Mouse (Mus musculus) MEL (cell line): ENCODE measurements around the gene Tubb1. TPM values are rescaled to one million over a fixed set of nuclear protein-coding genes. Genes with fewer than 3 reads are reported as not detected.
A peak's percentile ranks its signal among the peaks of the same experiment; 100 is the strongest.

Experiments
- DNase-seq: peaks from one replicate; pipeline ENCODE4 v3.0.0; 2011; ENCODE audit warnings: low read depth, low spot score
- H3K27ac ChIP-seq: 2 replicates; pipeline ENCODE4 v1.5.1; 2012; ENCODE audit warnings: low read depth, mild to moderate bottlenecking, control low read depth, low read length, moderate library complexity; ENCODE audit not compliant: control insufficient read depth
- H3K27me3 ChIP-seq, 2 experiments: fragments of 150-350 bp in 1 of 2; sonication (generic) in 1 of 2; 2 replicates each; pipeline ENCODE4 v1.6.1; 2012; ENCODE audit warnings: low read length in 2 of 2, mild to moderate bottlenecking in 2 of 2, improper control_type of control experiment in 1 of 2, moderate library complexity in 1 of 2; ENCODE audit not compliant: insufficient read depth in 2 of 2, control insufficient read depth in 1 of 2
- H3K36me3 ChIP-seq, 2 experiments: 2 replicates each; pipeline ENCODE4 v1.6.1; 2012 to 2014; ENCODE audit warnings: low read length in 2 of 2, improper control_type of control experiment in 1 of 2, inconsistent platforms in 1 of 2, mild to moderate bottlenecking in 1 of 2; ENCODE audit not compliant: insufficient read depth in 2 of 2, control insufficient read depth in 1 of 2
- H3K4me1 ChIP-seq, 2 experiments: fragments of 150-350 bp in 1 of 2; sonication (generic) in 1 of 2; 2 replicates each; pipeline ENCODE4 v1.6.1; 2012; ENCODE audit warnings: low read length in 2 of 2, improper control_type of control experiment in 1 of 2, mild to moderate bottlenecking in 1 of 2; ENCODE audit not compliant: insufficient read depth in 2 of 2, control insufficient read depth in 1 of 2
- H3K4me3 ChIP-seq, 2 experiments: fragments of 150-350 bp in 1 of 2; sonication (generic) in 1 of 2; 2 replicates each; pipeline ENCODE4 v1.5.1; 2012; ENCODE audit warnings: low read depth in 2 of 2, low read length in 2 of 2, mild to moderate bottlenecking in 2 of 2, moderate library complexity in 2 of 2, control low read depth in 1 of 2, improper control_type of control experiment in 1 of 2; ENCODE audit not compliant: control insufficient read depth in 1 of 2, insufficient read depth in 1 of 2
- H3K79me2 ChIP-seq: 2 replicates; pipeline ENCODE4 v1.6.1; 2012; ENCODE audit warnings: mild to moderate bottlenecking, low read length, moderate library complexity; ENCODE audit not compliant: control insufficient read depth, poor library complexity, insufficient read depth
- H3K9ac ChIP-seq: 2 replicates; pipeline ENCODE4 v1.6.1; 2012; ENCODE audit warnings: low read depth, mild to moderate bottlenecking, control low read depth, low read length, moderate library complexity; ENCODE audit not compliant: control insufficient read depth, poor library complexity, severe bottlenecking
- H3K9me3 ChIP-seq: fragments of 150-350 bp; sonication (generic); replicated peaks from 2 replicates; pipeline ENCODE4 v1.6.1; 2012; ENCODE audit warnings: mild to moderate bottlenecking, low read length, improper control_type of control experiment, moderate library complexity; ENCODE audit not compliant: insufficient read depth
- CHD2 ChIP-seq: IDR thresholded peaks from 2 replicates; pipeline ENCODE4 v1.6.1; 2011; ENCODE audit warnings: low read length, improper control_type of control experiment
- CTCF ChIP-seq, 3 experiments: IDR thresholded peaks in 2 of 3; conservative IDR thresholded peaks in 1 of 3; 2 replicates each; pipeline ENCODE4 v1.5.1; 2011 to 2012; ENCODE audit warnings: low read length in 3 of 3, low read depth in 2 of 3, mild to moderate bottlenecking in 2 of 3, improper control_type of control experiment in 1 of 3, inconsistent platforms in 1 of 3, mixed read lengths in 1 of 3, moderate library complexity in 1 of 3; ENCODE audit not compliant: control insufficient read depth in 1 of 3, insufficient read depth in 1 of 3, poor library complexity in 1 of 3, severe bottlenecking in 1 of 3
- EP300 ChIP-seq, 2 experiments: IDR thresholded peaks; 2 replicates each; pipeline ENCODE4 v1.6.1; 2011; ENCODE audit warnings: improper control_type of control experiment in 2 of 2, low read length in 2 of 2, low read depth in 1 of 2, mild to moderate bottlenecking in 1 of 2
- JUND ChIP-seq: IDR thresholded peaks from 2 replicates; pipeline ENCODE4 v1.6.1; 2011; ENCODE audit warnings: low read depth, mild to moderate bottlenecking, improper control_type of control experiment, low read length
- MAX ChIP-seq: IDR thresholded peaks from 2 replicates; pipeline ENCODE4 v1.6.1; 2011; ENCODE audit warnings: low read length, improper control_type of control experiment
- MAZ ChIP-seq: IDR thresholded peaks from 2 replicates; pipeline ENCODE4 v1.6.1; 2012; ENCODE audit warnings: low read depth, mild to moderate bottlenecking, inconsistent platforms, low read length, improper control_type of control experiment
- MXI1 ChIP-seq: IDR thresholded peaks from 2 replicates; pipeline ENCODE4 v1.6.1; 2011; ENCODE audit warnings: mild to moderate bottlenecking, low read depth, low read length, improper control_type of control experiment
- MYB ChIP-seq: IDR thresholded peaks from 2 replicates; pipeline ENCODE4 v1.6.1; 2011; ENCODE audit warnings: mild to moderate bottlenecking, low read depth, low read length, improper control_type of control experiment
- MYC ChIP-seq: IDR thresholded peaks from 2 replicates; pipeline ENCODE4 v1.6.1; 2011; ENCODE audit warnings: low read depth, mild to moderate bottlenecking, low read length, improper control_type of control experiment, moderate library complexity
- NELFE ChIP-seq: IDR thresholded peaks from 2 replicates; pipeline ENCODE4 v1.6.1; 2011; ENCODE audit warnings: low read depth, low read length, improper control_type of control experiment
- POLR2A ChIP-seq, 2 experiments: IDR thresholded peaks; 2 replicates each; pipeline ENCODE4 v1.6.1; 2011 to 2012; ENCODE audit warnings: low read length in 2 of 2, mild to moderate bottlenecking in 2 of 2, control low read depth in 1 of 2, improper control_type of control experiment in 1 of 2, low read depth in 1 of 2, moderate library complexity in 1 of 2; ENCODE audit not compliant: control insufficient read depth in 1 of 2, insufficient read depth in 1 of 2, poor library complexity in 1 of 2
- POLR2AphosphoS5 ChIP-seq: IDR thresholded peaks from 2 replicates; pipeline ENCODE4 v1.6.1; 2012; ENCODE audit warnings: low read depth, borderline replicate concordance, mild to moderate bottlenecking, inconsistent platforms, low read length, moderate library complexity, mixed read lengths
- RAD21 ChIP-seq: IDR thresholded peaks from 2 replicates; pipeline ENCODE4 v1.6.1; 2011; ENCODE audit warnings: mild to moderate bottlenecking, low read depth, low read length, improper control_type of control experiment
- SIN3A ChIP-seq: IDR thresholded peaks from 2 replicates; pipeline ENCODE4 v1.6.1; 2012; ENCODE audit warnings: low read length, improper control_type of control experiment, inconsistent platforms
- ZMIZ1 ChIP-seq: IDR thresholded peaks from 2 replicates; pipeline ENCODE4 v1.6.1; 2012; ENCODE audit warnings: low read depth, mild to moderate bottlenecking, inconsistent platforms, low read length, improper control_type of control experiment, moderate library complexity
- polyA plus RNA-seq, 2 experiments: library from polyadenylated mRNA; stranded (reverse) in 1 of 2; unstranded in 1 of 2; fragments of >175 nt in 1 of 2; fragments of >200 nt in 1 of 2; gene quantifications; 2 replicates each; pipeline versions ENCODE4 v1.2.1 to v1.2.4; 2012; ENCODE audit warnings: low replicate concordance in 2 of 2, low read depth in 1 of 2; ENCODE audit not compliant: insufficient read length in 2 of 2, insufficient read depth in 1 of 2, missing spikeins in 1 of 2
- total RNA-seq: library from RNA; depleted of rRNA; stranded (reverse); fragments of 300-350 nt; gene quantifications from 2 replicates; pipeline ENCODE4 v1.2.3, GENCODE M21; 2012

Gene Tubb1
- total and polyA plus RNA-seq, 3 experiments: 2.6 to 3.1 TPM; not detected in 1

GRCm38 (mm10) chr2:174426856-174427255 is 23.6 kb upstream of the Tubb1 start:
- DNase-seq: no peak
- Histone ChIP-seq H3K27ac (no peak overlapping the region), H3K27me3 (no peaks in the 10 kb centered on the region), H3K79me2 (0 out of 2 replicates have a peak, but pooled peaks cover 2% of the 10 kb centered on the region), H3K4me3 (no peak overlapping the region), H3K36me3 (no peaks in the 10 kb centered on the region; a peak in 2 of 4 replicates), H3K9me3 (no peaks in the 10 kb centered on the region), H3K4me1 (no peaks in the 10 kb centered on the region), H3K9ac (no peak overlapping the region)
- TF ChIP-seq JUND: no peak
- TF ChIP-seq MYC: no peak
- TF ChIP-seq NELFE: no peak
- TF ChIP-seq CTCF (IDR thresholded peaks at IDR 0.05 in 2 of 3, conservative IDR thresholded peaks at IDR 0.05 in 1 of 3; ENCODE audit: control insufficient read depth in 1 of 3, insufficient read depth in 1 of 3, low read depth in 2 of 3, low read length in 3 of 3, poor library complexity in 1 of 3, severe bottlenecking in 1 of 3): no peak
- TF ChIP-seq ZMIZ1: no peak
- TF ChIP-seq MAZ: no peak
- TF ChIP-seq MYB: no peak
- no peak for TF ChIP-seq CHD2
- no peak for TF ChIP-seq SIN3A

GRCm38 (mm10) chr2:174428076-174428835 is 22.2 kb upstream of the Tubb1 start:
- no peak overlapping the region for H3K9ac ChIP-seq
- TF ChIP-seq POLR2A (IDR thresholded peaks at IDR 0.05; ENCODE audit: control insufficient read depth in 1 of 2, insufficient read depth in 1 of 2, low read depth in 1 of 2, low read length in 2 of 2, poor library complexity in 1 of 2) (0 out of 4 replicates have a peak, but pooled peaks of 1 of the 2 experiments have one; percentile 18), RAD21 (no peak)
- TF ChIP-seq, all 39 proteins: peak for 1
- Histone ChIP-seq H3K4me1 (no peaks in the 10 kb centered on the region), H3K27me3 (no peaks in the 10 kb centered on the region), H3K4me3 (no peak overlapping the region), H3K27ac (no peak overlapping the region), H3K9me3 (no peaks in the 10 kb centered on the region), H3K36me3 (no peaks in the 10 kb centered on the region; a peak in 2 of 4 replicates), H3K79me2 (0 out of 2 replicates have a peak, but pooled peaks cover 2% of the 10 kb centered on the region)
- no peak for DNase-seq

DNA sequence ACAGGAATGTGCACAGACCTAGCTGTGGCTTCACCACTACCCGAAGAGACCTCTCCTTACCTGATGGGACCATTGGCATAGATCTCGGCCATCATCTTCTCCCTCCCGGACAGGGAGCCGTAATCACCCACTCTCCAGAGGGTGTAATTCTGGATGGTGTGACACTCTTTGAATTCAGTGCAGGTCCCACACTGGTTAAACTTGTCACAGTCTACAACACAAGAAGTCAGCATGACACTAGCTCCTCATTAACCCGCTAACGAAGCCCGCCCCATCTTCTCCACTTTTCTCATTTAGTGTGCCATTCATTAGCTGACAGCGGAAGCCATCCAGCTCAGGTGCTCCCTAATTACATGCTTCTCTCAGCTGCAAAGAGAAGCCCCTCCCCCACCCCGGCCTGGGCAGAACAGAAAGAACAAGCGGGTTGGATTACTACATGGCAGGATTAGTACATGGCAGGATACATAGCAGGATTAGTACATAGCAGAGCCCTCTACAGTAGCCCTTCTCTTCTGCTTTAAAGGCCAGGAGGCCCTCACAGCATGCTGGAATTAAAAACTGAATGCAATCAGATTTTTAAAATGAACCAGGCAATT is 21.4 kb upstream of the Tubb1 start:
- Histone ChIP-seq H3K27ac (no peak overlapping the region), H3K4me1 (0 out of 4 replicates have a peak, but pooled peaks cover 0 to under 1% of the 10 kb centered on the region in 2 experiments), H3K4me3 (no peak overlapping the region), H3K36me3 (no peaks in the 10 kb centered on the region; a peak in 2 of 4 replicates), H3K9me3 (no peaks in the 10 kb centered on the region), H3K79me2 (0 out of 2 replicates have a peak, but pooled peaks cover 2% of the 10 kb centered on the region), H3K9ac (no peak overlapping the region), H3K27me3 (no peaks in the 10 kb centered on the region)
- TF ChIP-seq RAD21 (no peak), POLR2AphosphoS5 (no peak), EP300 (IDR thresholded peaks at IDR 0.05; ENCODE audit: low read depth in 1 of 2, low read length in 2 of 2) (no peak), MXI1 (no peak), MAX (no peak), MYB (no peak)
- no peak for DNase-seq
